Comparison of ENCODE assay signal across 23 mouse cellular contexts in the genomic region with DNA sequence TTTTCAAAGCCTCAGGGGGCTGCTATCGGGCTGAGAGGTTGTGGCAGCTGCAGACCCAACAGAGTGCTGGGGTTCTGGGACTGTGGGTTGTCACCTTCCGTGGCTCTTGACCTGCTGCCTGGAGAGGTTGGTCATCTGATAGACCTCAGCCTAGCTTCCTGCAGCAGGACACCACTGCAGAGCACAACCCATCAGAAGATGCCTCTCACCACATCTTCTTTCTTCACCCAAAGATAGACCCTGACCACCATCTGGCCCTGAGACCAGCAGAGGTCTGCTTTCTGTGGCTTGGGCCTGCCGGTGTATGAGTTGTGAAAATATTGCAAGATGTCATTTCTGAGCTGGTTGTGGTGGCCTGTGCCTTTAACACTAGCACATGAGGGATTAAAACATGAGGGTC. TPM values are rescaled to one million over a fixed set of nuclear protein-coding genes. Genes with fewer than 3 reads are reported as not detected.
"Had no signal": no experiment of that assay in that cellular context is flagged by ENCODE, and none has a peak within 500 bp of the region (broad histone marks: within the 10 kb centered on the region; RNA-seq: fewer than 3 reads in every experiment).

No protein-coding gene starts in this region.

- H3K27me3 ChIP-seq: intestine, embryonic 15.5 days; lung, embryonic 15.5 days; neural tube, embryonic 12.5 days; stomach, embryonic 15.5 days had no signal

- H3K9me3 ChIP-seq: intestine, embryonic 15.5 days; lung, embryonic 15.5 days; midbrain, embryonic 12.5 days; neural tube, embryonic 12.5 days; stomach, embryonic 15.5 days had no signal

- H3K27ac ChIP-seq: intestine, embryonic 15.5 days; kidney, postnatal 0 days; layer of hippocampus, adult 2 months; liver, embryonic 14.5 days; lung, embryonic 15.5 days; midbrain, embryonic 12.5 days; neural tube, embryonic 12.5 days; stomach, embryonic 15.5 days had no signal

- H3K4me2 ChIP-seq: intestine, embryonic 15.5 days; lung, embryonic 15.5 days; midbrain, embryonic 12.5 days; neural tube, embryonic 12.5 days; stomach, embryonic 15.5 days had no signal

- H3K4me1 ChIP-seq: intestine, embryonic 15.5 days; lung, embryonic 15.5 days; midbrain, embryonic 12.5 days; neural tube, embryonic 12.5 days; stomach, embryonic 15.5 days had no signal

- DNase-seq: kidney, adult 18-20 months; layer of hippocampus, adult 9-11 months; lung, adult 18-20 months; lung, postnatal 10 days; lung, postnatal 36 days; retina, postnatal 1 day; right cerebral cortex, postnatal 25 days; spleen, adult 18-20 months; thymus, postnatal 36 days had no signal

- H3K36me3 ChIP-seq: intestine, embryonic 15.5 days; lung, embryonic 15.5 days; midbrain, embryonic 12.5 days; neural tube, embryonic 12.5 days; stomach, embryonic 15.5 days had no signal

- ATAC-seq: intestine, embryonic 15.5 days; midbrain, embryonic 16.5 days had no signal

- H3K4me3 ChIP-seq: intestine, embryonic 15.5 days; layer of hippocampus, adult 2 months; lung, embryonic 15.5 days; midbrain, embryonic 12.5 days; neural tube, embryonic 12.5 days; stomach, embryonic 15.5 days had no signal

- H3K9ac ChIP-seq: intestine, embryonic 15.5 days; liver, embryonic 14.5 days; lung, embryonic 15.5 days; midbrain, embryonic 12.5 days; neural tube, embryonic 12.5 days; stomach, embryonic 15.5 days had no signal

RNA-seq across cellular contexts. Expression of a gene that starts 8.6 kb away (rescaled TPM):
- polyA plus RNA-seq: midbrain, embryonic 12.5 days; midbrain, embryonic 16.5 days had no signal

RNA-seq across cellular contexts. Expression of a gene that starts 34.3 kb away (rescaled TPM):
- total RNA-seq: megakaryocyte progenitor cell, adult 5-6 weeks; neutrophil, adult 5-6 weeks had no signal

RNA-seq across cellular contexts. Expression of a gene that starts 46.5 kb away (rescaled TPM):
- total RNA-seq: liver, adult 2 months; megakaryocyte progenitor cell, adult 5-6 weeks; neutrophil, adult 5-6 weeks had no signal
- polyA plus RNA-seq: limb, embryonic 11.5 days; liver, adult 2 months; lung, embryonic 15.5 days; urinary bladder, adult 2 months had no signal
